In the genomic region with DNA sequence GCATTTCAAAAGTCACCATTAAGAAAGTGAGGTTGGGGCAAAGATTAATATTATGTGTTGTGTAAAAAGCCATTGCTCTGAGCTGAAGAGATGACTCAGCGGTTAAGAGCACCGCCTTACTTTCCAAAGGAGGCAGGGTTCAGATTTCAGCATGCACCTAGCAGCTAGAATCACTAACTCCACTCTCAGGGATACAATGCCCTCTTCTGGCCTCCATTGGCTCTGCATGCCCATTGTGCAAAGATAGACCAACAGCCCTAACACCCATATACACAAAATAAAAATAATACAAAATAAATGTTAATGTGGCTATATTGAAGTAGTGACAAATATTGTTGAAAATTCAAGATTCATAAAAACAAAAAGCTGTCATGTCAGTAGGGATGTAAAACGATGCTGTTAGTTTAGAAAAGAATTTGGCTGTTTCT, we compare ENCODE assay signal across 10 mouse cellular contexts. TPM values are rescaled to one million over a fixed set of nuclear protein-coding genes. Genes with fewer than 3 reads are reported as not detected.
A peak's percentile ranks its signal among the peaks of the same experiment; 100 is the strongest.
DNase-seq lines count a peak whose midpoint lies in the region; ATAC-seq and TF ChIP-seq lines count a peak whose summit lies in the region.
"Had no signal": no experiment of that assay in that cellular context is flagged by ENCODE, and none has a peak within 500 bp of the region (broad histone marks: within the 10 kb centered on the region; RNA-seq: fewer than 3 reads in every experiment).

No protein-coding gene starts in this region.

- H3K4me1 ChIP-seq in intestine, embryonic 14.5 days (replicated peaks; ENCODE audit: control insufficient read depth, insufficient read depth, low read length): peaks cover 12% of the 10 kb centered on the region
- peaks cover 8% of the 10 kb centered on the region for H3K4me1 ChIP-seq in intestine, embryonic 15.5 days (replicated peaks)
- peaks cover 11% of the 10 kb centered on the region for H3K4me1 ChIP-seq in neural tube, embryonic 11.5 days (ENCODE audit: control insufficient read depth, insufficient read depth, low read length)
- no peaks in the 10 kb centered on the region; the same call in 1 of the 2 replicates for H3K4me1 ChIP-seq in testis, adult 2 months (ENCODE audit: control insufficient read depth, insufficient read depth, low read length)

- no peak for TF ChIP-seq POLR2A in testis, adult 2 months (IDR thresholded peaks at IDR 0.05; ENCODE audit: control insufficient read depth, low read depth, low read length)

- DNase-seq in intestine, embryonic 14.5 days (ENCODE audit: low spot score): peak; percentile 77
- peak; percentile 83 for DNase-seq in c-Kit-positive CD71-negative TER-119-negative erythroid progenitor cells, embryonic 14.5 days (ENCODE audit: low read depth)
- DNase-seq in kidney, adult 11 months: peak; percentile 86
- peak; percentile 60 for DNase-seq in left cerebral cortex, postnatal 4 days
- peak; percentile 63 for DNase-seq in neural tube, embryonic 11.5 days (ENCODE audit: low spot score)

- no peak for ATAC-seq in intestine, embryonic 14.5 days (replicated peaks; ENCODE audit: low FRiP score, low TSS enrichment, low read depth)
- ATAC-seq in intestine, embryonic 15.5 days: no peak
- ATAC-seq in frontal cortex, adult (ENCODE audit: low TSS enrichment): 0 out of 2 replicates have a peak, but pooled peaks have one; percentile 32
- no peak for ATAC-seq in neural tube, embryonic 11.5 days (ENCODE audit: insufficient read depth, low FRiP score, low TSS enrichment)

- H3K27ac ChIP-seq in intestine, embryonic 14.5 days (ENCODE audit: low read depth): no peak overlapping the region
- no peak overlapping the region for H3K27ac ChIP-seq in intestine, embryonic 15.5 days
- no peak overlapping the region for H3K27ac ChIP-seq in neural tube, embryonic 11.5 days (ENCODE audit: low read depth, low read length)
- no peak overlapping the region for H3K27ac ChIP-seq in testis, adult 2 months (ENCODE audit: control insufficient read depth, insufficient read depth, low read depth, low read length)

- WGBS in intestine, embryonic 14.5 days: 23% methylated on average over 3 of the region's 3 CpGs
- WGBS in intestine, embryonic 15.5 days: 25% methylated on average over 3 of the region's 3 CpGs
- WGBS in neural tube, embryonic 11.5 days: 27% methylated on average over 3 of the region's 3 CpGs

- H3K9ac ChIP-seq in intestine, embryonic 14.5 days (ENCODE audit: low read length): no peak overlapping the region
- no peak overlapping the region for H3K9ac ChIP-seq in intestine, embryonic 15.5 days
- no peak overlapping the region for H3K9ac ChIP-seq in neural tube, embryonic 11.5 days (ENCODE audit: low read length)
- H3K9ac ChIP-seq: embryonic facial prominence, embryonic 13.5 days had no signal

- H3K27me3 ChIP-seq in intestine, embryonic 14.5 days (replicated peaks; ENCODE audit: control insufficient read depth, insufficient read depth, low read length): no peaks in the 10 kb centered on the region
- H3K27me3 ChIP-seq in intestine, embryonic 15.5 days (replicated peaks): no peaks in the 10 kb centered on the region
- H3K27me3 ChIP-seq in neural tube, embryonic 11.5 days (ENCODE audit: control insufficient read depth, insufficient read depth, low read length): no peaks in the 10 kb centered on the region
- no peaks in the 10 kb centered on the region for H3K27me3 ChIP-seq in testis, adult 2 months (ENCODE audit: control insufficient read depth, insufficient read depth, low read length)

- no peaks in the 10 kb centered on the region for H3K9me3 ChIP-seq in intestine, embryonic 14.5 days (ENCODE audit: control insufficient read depth, low read length)
- H3K9me3 ChIP-seq in intestine, embryonic 15.5 days: no peaks in the 10 kb centered on the region
- no peaks in the 10 kb centered on the region for H3K9me3 ChIP-seq in neural tube, embryonic 11.5 days (ENCODE audit: control insufficient read depth, low read length)
- H3K9me3 ChIP-seq: embryonic facial prominence, embryonic 13.5 days had no signal

- peaks cover 14% of the 10 kb centered on the region; the same call in 1 of the 2 replicates for H3K36me3 ChIP-seq in intestine, embryonic 14.5 days (ENCODE audit: control insufficient read depth, insufficient read depth, low read length)
- H3K36me3 ChIP-seq in intestine, embryonic 15.5 days: 0 out of 2 replicates have a peak, but pooled peaks cover 3% of the 10 kb centered on the region
- no peaks in the 10 kb centered on the region for H3K36me3 ChIP-seq in neural tube, embryonic 11.5 days (ENCODE audit: control insufficient read depth, insufficient read depth, low read length)
- H3K36me3 ChIP-seq in testis, adult 2 months (ENCODE audit: control insufficient read depth, insufficient read depth, low read length): no peaks in the 10 kb centered on the region

- H3K4me2 ChIP-seq in intestine, embryonic 14.5 days (ENCODE audit: low read length): no peak overlapping the region
- H3K4me2 ChIP-seq in intestine, embryonic 15.5 days (replicated peaks): no peak overlapping the region
- H3K4me2 ChIP-seq in neural tube, embryonic 11.5 days (ENCODE audit: low read depth): no peak overlapping the region

- intact Hi-C loops in left cerebral cortex, postnatal 4 days (cut with DNase I): loop anchor here (5.0 kb wide), 2 partner anchors 80 to 85 kb away; a partner anchor contains a TSS

- H3K4me3 ChIP-seq in intestine, embryonic 14.5 days (ENCODE audit: low read depth, low read length): no peak overlapping the region
- H3K4me3 ChIP-seq in intestine, embryonic 15.5 days (replicated peaks): no peak overlapping the region
- no peak overlapping the region for H3K4me3 ChIP-seq in neural tube, embryonic 11.5 days (ENCODE audit: low read depth, low read length)
- H3K4me3 ChIP-seq in testis, adult 2 months (ENCODE audit: control insufficient read depth, low read depth, low read length): no peak overlapping the region

- TF ChIP-seq CTCF in testis, adult 2 months (IDR thresholded peaks at IDR 0.05; ENCODE audit: control insufficient read depth, insufficient read depth, insufficient replicate concordance, low read depth, low read length): peak; percentile 19; the same call in 1 of the 2 replicates

RNA-seq across cellular contexts. Expression of a gene that starts 1.4 kb away (rescaled TPM):
- 28.0 and 31.3 TPM in 2 replicates for polyA plus RNA-seq in intestine, embryonic 14.5 days (2014; fragmentation: Nextera tagmentation; extraction: Ambion mirVana)
- polyA plus RNA-seq in intestine, embryonic 15.5 days (2015; fragmentation: Nextera tagmentation; extraction: Ambion mirVana): 24.2 and 24.6 TPM in 2 replicates
- 100 to 1,000 TPM in 1 of 2 experiments, 10 to 100 TPM in 1; 95.1 to 104 TPM for total RNA-seq in left cerebral cortex, postnatal 4 days (2021)
- polyA plus RNA-seq in neural tube, embryonic 11.5 days (2014; fragmentation: Nextera tagmentation; extraction: Ambion mirVana): 38.2 and 38.3 TPM in 2 replicates
- 11.5 and 16.6 TPM in 2 replicates for polyA plus RNA-seq in testis, adult 2 months (2012; rRNA removed)

RNA-seq across cellular contexts. Expression of a gene that starts 13.4 kb away (rescaled TPM):
- polyA plus RNA-seq in intestine, embryonic 14.5 days (2014; fragmentation: Nextera tagmentation; extraction: Ambion mirVana): 0.35 and 0.55 TPM in 2 replicates
- polyA plus RNA-seq in intestine, embryonic 15.5 days (2015; fragmentation: Nextera tagmentation; extraction: Ambion mirVana): 0.76 and 1.0 TPM in 2 replicates
- total RNA-seq in left cerebral cortex, postnatal 4 days (2021): not detected
- polyA plus RNA-seq in neural tube, embryonic 11.5 days (2014; fragmentation: Nextera tagmentation; extraction: Ambion mirVana): not detected in 2 replicates
- not detected in 2 replicates for polyA plus RNA-seq in testis, adult 2 months (2012; rRNA removed)

RNA-seq across cellular contexts. Expression of a gene that starts 14.8 kb away (rescaled TPM):
- not detected in 2 replicates for polyA plus RNA-seq in intestine, embryonic 14.5 days (2014; fragmentation: Nextera tagmentation; extraction: Ambion mirVana)
- not detected in 2 replicates for polyA plus RNA-seq in intestine, embryonic 15.5 days (2015; fragmentation: Nextera tagmentation; extraction: Ambion mirVana)
- not detected for total RNA-seq in left cerebral cortex, postnatal 4 days (2021)
- polyA plus RNA-seq in neural tube, embryonic 11.5 days (2014; fragmentation: Nextera tagmentation; extraction: Ambion mirVana): not detected in 2 replicates
- polyA plus RNA-seq in testis, adult 2 months (2012; rRNA removed): 49.4 and 55.3 TPM in 2 replicates
- polyA plus RNA-seq: embryonic facial prominence, embryonic 13.5 days; stomach, embryonic 14.5 days had no signal

RNA-seq across cellular contexts. Expression of a gene that starts 42.6 kb away (rescaled TPM):
- 0.49 TPM in 1 of 2 replicates, not detected in the other for polyA plus RNA-seq in intestine, embryonic 14.5 days (2014; fragmentation: Nextera tagmentation; extraction: Ambion mirVana)
- 1.4 and 1.8 TPM in 2 replicates for polyA plus RNA-seq in intestine, embryonic 15.5 days (2015; fragmentation: Nextera tagmentation; extraction: Ambion mirVana)
- not detected for total RNA-seq in left cerebral cortex, postnatal 4 days (2021)
- not detected in 2 replicates for polyA plus RNA-seq in neural tube, embryonic 11.5 days (2014; fragmentation: Nextera tagmentation; extraction: Ambion mirVana)
- polyA plus RNA-seq in testis, adult 2 months (2012; rRNA removed): 0.07 and 0.43 TPM in 2 replicates
- polyA plus RNA-seq: embryonic facial prominence, embryonic 13.5 days; stomach, embryonic 14.5 days had no signal

RNA-seq across cellular contexts. Expression of a gene that starts 46.3 kb away (rescaled TPM):
- 722 and 905 TPM in 2 replicates for polyA plus RNA-seq in intestine, embryonic 14.5 days (2014; fragmentation: Nextera tagmentation; extraction: Ambion mirVana)
- polyA plus RNA-seq in intestine, embryonic 15.5 days (2015; fragmentation: Nextera tagmentation; extraction: Ambion mirVana): 920 and 926 TPM in 2 replicates
- total RNA-seq in left cerebral cortex, postnatal 4 days (2021): 100 to 1,000 TPM; 325 to 329 TPM
- 555 and 597 TPM in 2 replicates for polyA plus RNA-seq in neural tube, embryonic 11.5 days (2014; fragmentation: Nextera tagmentation; extraction: Ambion mirVana)
- polyA plus RNA-seq in testis, adult 2 months (2012; rRNA removed): 134 and 141 TPM in 2 replicates

Comparison
In these comparisons a context has a peak if more than half of its experiments do, and no peak if none do; other contexts are left out.
1. RNA of a gene that starts 14.8 kb away (polyA plus RNA-seq): 49.4 to 55.3 TPM in testis, adult 2 months; not detected in intestine, embryonic 15.5 days, not detected in intestine, embryonic 14.5 days and not detected in neural tube, embryonic 11.5 days; every median in the first group is over 10 times any median in the second.
2. Peak in every context shown above with its lines, with median percentiles within 50 percentile points of each other: DNase-seq.